Mouse (Mus musculus) heart, embryonic 13.5 days (tissue): ENCODE data around the gene Gm13288. TPM values are rescaled to one million over a fixed set of nuclear protein-coding genes. Genes with fewer than 3 reads are reported as not detected.
"Not testable (repeated sequence)": the region's sequence is repeated elsewhere in the genome, so short reads cannot be mapped to it uniquely, and the experiment has no call there.

Source experiments
- ATAC-seq: fragments of 200-750 bp; cut with Nextera tagmentation; 2 replicates; pipeline ENCODE4 v1.8.0; 2017; ENCODE audit warnings: moderate TSS enrichment; ENCODE audit not compliant: insufficient number of reproducible peaks, low FRiP score, low TSS enrichment; ENCODE audit errors: extremely low read depth
- H3K27ac ChIP-seq: fragments of 300-500 bp; sonication (generic); replicated peaks from 2 replicates; pipeline ENCODE4 v1.5.1; 2015; ENCODE audit warnings: moderate library complexity, mild to moderate bottlenecking, inconsistent platforms
- H3K27me3 ChIP-seq: fragments of 300-500 bp; sonication (generic); replicated peaks from 2 replicates; pipeline ENCODE4 v1.6.1; 2015; ENCODE audit warnings: mild to moderate bottlenecking, inconsistent platforms
- H3K36me3 ChIP-seq: fragments of 300-500 bp; sonication (generic); 2 replicates; pipeline ENCODE4 v1.6.1; 2015; ENCODE audit warnings: mild to moderate bottlenecking, inconsistent platforms
- H3K4me1 ChIP-seq: fragments of 300-500 bp; sonication (generic); 2 replicates; pipeline ENCODE4 v1.6.1; 2015; ENCODE audit warnings: inconsistent platforms
- H3K4me2 ChIP-seq: fragments of 300-500 bp; sonication (generic); 2 replicates; pipeline ENCODE4 v1.6.1; 2015; ENCODE audit warnings: inconsistent platforms, mild to moderate bottlenecking, moderate library complexity
- H3K4me3 ChIP-seq: fragments of 300-500 bp; sonication (generic); 2 replicates; pipeline ENCODE4 v1.5.1; 2015; ENCODE audit warnings: moderate library complexity, mild to moderate bottlenecking, inconsistent platforms
- H3K9ac ChIP-seq: fragments of 300-500 bp; sonication (generic); 2 replicates; pipeline ENCODE4 v1.6.1; 2015; ENCODE audit warnings: inconsistent platforms, mild to moderate bottlenecking, moderate library complexity
- H3K9me3 ChIP-seq: fragments of 300-500 bp; sonication (generic); 2 replicates; pipeline ENCODE4 v1.6.1; 2016; ENCODE audit warnings: inconsistent platforms
- WGBS: fragments of 180-500 bp; shearing (Covaris S2); methylation state at CpG from one replicate; pipeline ENCODE4 v1.1.7; 2015; ENCODE audit warnings: mixed read lengths; 5-methylcytosine and 5-hydroxymethylcytosine counted together
- polyA plus RNA-seq: library from polyadenylated mRNA; unstranded; fragments of >200 nt; fragmentation: Nextera tagmentation; extraction: Ambion mirVana; gene quantifications from 2 replicates; pipeline ENCODE4 v1.2.1, GENCODE M21; 2015

Gm13288 gene
- polyA plus RNA-seq, 1 experiment from 2014 or later: not detected

- H3K9ac ChIP-seq, H3K27ac ChIP-seq, ATAC-seq, H3K9me3 ChIP-seq, H3K4me1 ChIP-seq, H3K36me3 ChIP-seq: not testable (repeated sequence)
- 0% methylated on average over 14 of the region's 34 CpGs for WGBS
- H3K4me2 ChIP-seq: 0 out of 2 replicates have a peak overlapping the region, but pooled peaks have one; percentile 36
- H3K27me3 ChIP-seq: peaks cover 15% of the 10 kb centered on the region
- H3K4me3 ChIP-seq: peak overlapping the region; percentile 30
Observed at GRCm38 (mm10) chr4:88805761-88806160, 430 bp downstream of the Gm13288 start.

GRCm38 (mm10) chr4:88815928-88816327 is 10.6 kb downstream of the Gm13288 start, which contains the start of gene Ifna7:
Gene Ifna7 (plus strand): TSS chr4:88816228.
- Histone ChIP-seq H3K4me2 (no peak within 1 kb of the TSS), H3K36me3 (no peaks in the 10 kb centered on the region), H3K4me1 (no peaks in the 10 kb centered on the region), H3K27ac (no peak within 1 kb of the TSS), H3K27me3 (peaks cover 4% of the 10 kb centered on the region; the same call in 1 of the 2 replicates), H3K4me3 (no peak within 1 kb of the TSS), H3K9ac (no peak within 1 kb of the TSS), H3K9me3 (no peaks in the 10 kb centered on the region)
- ATAC-seq: no peak
- 46% methylated on average over 3 of the region's 3 CpGs for WGBS

- Histone ChIP-seq H3K9ac (no peak within 1 kb of the TSS), H3K9me3 (no peaks in the 10 kb centered on the region), H3K36me3 (no peaks in the 10 kb centered on the region), H3K27ac (no peak within 1 kb of the TSS), H3K4me1 (no peaks in the 10 kb centered on the region), H3K27me3 (peaks cover 4% of the 10 kb centered on the region; the same call in 1 of the 2 replicates), H3K4me3 (no peak within 1 kb of the TSS), H3K4me2 (no peak within 1 kb of the TSS)
- no peak for ATAC-seq
- 66% methylated on average over 1 of the region's 1 CpGs for WGBS
Observed at GRCm38 (mm10) chr4:88819659-88820058, 14.3 kb downstream of the Gm13288 start, which contains the start of gene Ifna11. Gene Ifna11 (plus strand): TSS chr4:88819959.

GRCm38 (mm10) chr4:88822995-88823394 is 17.7 kb downstream of the Gm13288 start:
- Histone ChIP-seq H3K4me3 (no peak overlapping the region), H3K9ac (no peak overlapping the region), H3K36me3 (no peaks in the 10 kb centered on the region), H3K27me3 (no peaks in the 10 kb centered on the region; the same call in 1 of the 2 replicates), H3K4me1 (no peaks in the 10 kb centered on the region), H3K4me2 (no peak overlapping the region), H3K9me3 (no peaks in the 10 kb centered on the region), H3K27ac (no peak overlapping the region)
- 23% methylated on average over 4 of the region's 4 CpGs for WGBS
- ATAC-seq: no peak

GRCm38 (mm10) chr4:88827116-88827515 is 21.8 kb downstream of the Gm13288 start, which contains the start of gene Ifna6:
Gene Ifna6 (plus strand): TSS chr4:88827416.
- H3K4me1 ChIP-seq, ATAC-seq, H3K9ac ChIP-seq, H3K27me3 ChIP-seq, H3K4me3 ChIP-seq, H3K36me3 ChIP-seq, H3K27ac ChIP-seq, H3K4me2 ChIP-seq, H3K9me3 ChIP-seq: not testable (repeated sequence)

GRCm38 (mm10) chr4:88830523-88830922 is 25.2 kb downstream of the Gm13288 start:
- Histone ChIP-seq H3K27ac (no peak overlapping the region), H3K9me3 (no peaks in the 10 kb centered on the region), H3K36me3 (no peaks in the 10 kb centered on the region), H3K4me1 (no peaks in the 10 kb centered on the region), H3K4me2 (no peak overlapping the region), H3K4me3 (no peak overlapping the region), H3K9ac (no peak overlapping the region), H3K27me3 (0 out of 2 replicates have a peak, but pooled peaks cover 2% of the 10 kb centered on the region)
- WGBS: 14% methylated on average over 4 of the region's 4 CpGs
- ATAC-seq: no peak

- not testable (repeated sequence) for H3K27me3 ChIP-seq, H3K4me1 ChIP-seq, H3K4me3 ChIP-seq, H3K27ac ChIP-seq, ATAC-seq, H3K9ac ChIP-seq, H3K36me3 ChIP-seq, H3K9me3 ChIP-seq, H3K4me2 ChIP-seq
- WGBS: 64% methylated on average over 1 of the region's 1 CpGs
Observed at GRCm38 (mm10) chr4:88835225-88835624, 29.9 kb downstream of the Gm13288 start, which contains the start of gene Ifna5. Gene Ifna5 (plus strand): TSS chr4:88835525.

GRCm38 (mm10) chr4:88838828-88839227 is 33.5 kb downstream of the Gm13288 start:
- WGBS: 31% methylated on average over 3 of the region's 3 CpGs
- no peak overlapping the region for H3K4me3 ChIP-seq
- no peaks in the 10 kb centered on the region for H3K36me3 ChIP-seq
- no peak overlapping the region for H3K27ac ChIP-seq
- no peaks in the 10 kb centered on the region for H3K9me3 ChIP-seq
- H3K4me2 ChIP-seq: no peak overlapping the region
- ATAC-seq: no peak
- H3K27me3 ChIP-seq: peaks cover 9% of the 10 kb centered on the region; the same call in 1 of the 2 replicates
- no peaks in the 10 kb centered on the region for H3K4me1 ChIP-seq
- H3K9ac ChIP-seq: no peak overlapping the region

GRCm38 (mm10) chr4:88840058-88840457 is 34.7 kb downstream of the Gm13288 start:
- H3K27ac ChIP-seq: no peak overlapping the region
- no peaks in the 10 kb centered on the region for H3K4me1 ChIP-seq
- peaks cover 7% of the 10 kb centered on the region; the same call in 1 of the 2 replicates for H3K27me3 ChIP-seq
- WGBS: 57% methylated on average over 3 of the region's 3 CpGs
- H3K4me3 ChIP-seq: no peak overlapping the region
- H3K9ac ChIP-seq: no peak overlapping the region
- no peaks in the 10 kb centered on the region for H3K9me3 ChIP-seq
- H3K36me3 ChIP-seq: no peaks in the 10 kb centered on the region
- no peak overlapping the region for H3K4me2 ChIP-seq
- no peak for ATAC-seq

- Histone ChIP-seq H3K9ac (no peak within 1 kb of the TSS), H3K4me3 (no peak within 1 kb of the TSS), H3K27ac (no peak within 1 kb of the TSS), H3K4me2 (no peak within 1 kb of the TSS), H3K36me3 (no peaks in the 10 kb centered on the region), H3K4me1 (no peaks in the 10 kb centered on the region), H3K9me3 (no peaks in the 10 kb centered on the region), H3K27me3 (peaks cover 7% of the 10 kb centered on the region; the same call in 1 of the 2 replicates)
- ATAC-seq: no peak
- WGBS: 65% methylated on average over 2 of the region's 2 CpGs
Observed at GRCm38 (mm10) chr4:88841438-88841911, 36.1 kb downstream of the Gm13288 start, which contains the start of gene Ifna4. Gene Ifna4 (plus strand): TSS chr4:88841861.

GRCm38 (mm10) chr4:88845334-88845733 is 40.0 kb downstream of the Gm13288 start:
- H3K9ac ChIP-seq: no peak overlapping the region
- H3K4me2 ChIP-seq: no peak overlapping the region
- H3K27ac ChIP-seq: no peak overlapping the region
- H3K9me3 ChIP-seq: no peaks in the 10 kb centered on the region
- no peaks in the 10 kb centered on the region for H3K4me1 ChIP-seq
- H3K4me3 ChIP-seq: no peak overlapping the region
- H3K36me3 ChIP-seq: no peaks in the 10 kb centered on the region
- H3K27me3 ChIP-seq: peaks cover 4% of the 10 kb centered on the region; the same call in 1 of the 2 replicates
- WGBS: 31% methylated on average over 2 of the region's 2 CpGs
- ATAC-seq: no peak

- no peak within 1 kb of the TSS for H3K9ac ChIP-seq
- no peaks in the 10 kb centered on the region for H3K4me1 ChIP-seq
- H3K4me3 ChIP-seq: no peak within 1 kb of the TSS
- no peaks in the 10 kb centered on the region for H3K9me3 ChIP-seq
- no peak within 1 kb of the TSS for H3K27ac ChIP-seq
- 82% methylated on average over 1 of the region's 1 CpGs for whole genome bisulfite sequencing
- H3K36me3 ChIP-seq: no peaks in the 10 kb centered on the region
- no peaks in the 10 kb centered on the region for H3K27me3 ChIP-seq
- H3K4me2 ChIP-seq: no peak within 1 kb of the TSS
- ATAC-seq: no peak
Observed at GRCm38 (mm10) chr4:88849698-88850097, 44.4 kb downstream of the Gm13288 start, which contains the start of gene Ifna1. Gene Ifna1 (plus strand): TSS chr4:88850087.
